Mouse (Mus musculus): ENCODE results near the gene Loxl3.

The Loxl3 gene

DNA sequence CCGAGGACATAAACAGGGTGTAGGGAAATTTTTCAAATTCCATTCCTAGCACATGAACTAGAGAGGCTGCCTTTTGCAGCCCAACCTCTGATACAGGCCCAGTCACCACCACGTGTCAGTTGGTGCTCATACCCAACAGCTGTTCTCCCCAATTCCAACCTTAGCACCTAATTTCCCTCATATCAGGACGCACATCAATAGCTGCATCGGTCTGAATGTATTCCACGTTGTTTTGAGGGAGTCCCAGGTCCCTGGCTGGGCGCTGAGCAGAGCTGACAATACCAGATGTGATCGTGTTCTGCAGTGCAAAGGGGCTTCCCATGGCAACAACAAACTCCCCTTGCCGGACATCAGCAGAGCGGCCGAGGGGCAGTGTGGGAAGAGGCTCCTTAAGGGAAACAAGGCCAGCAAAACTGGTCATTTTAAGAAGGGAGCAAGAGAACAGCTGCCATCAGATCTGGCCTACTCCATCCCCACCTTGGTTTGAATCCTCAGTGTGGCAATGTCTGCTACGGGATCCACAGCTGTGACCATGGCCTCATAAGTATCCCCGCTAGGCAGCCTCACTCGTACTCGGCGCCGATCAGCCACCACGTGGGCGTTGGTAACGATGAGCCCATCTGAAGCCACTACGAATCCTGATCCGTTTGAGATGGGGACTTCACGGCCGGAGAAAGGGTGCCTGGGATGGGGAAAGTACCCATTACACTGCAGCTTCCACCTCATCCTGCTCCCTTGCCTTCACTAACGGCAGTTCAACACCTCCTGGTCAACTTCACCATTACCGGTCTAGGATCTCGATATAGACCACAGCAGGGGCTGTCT lies 19.4 kb downstream of the Loxl3 start:
- DNase-seq (ENCODE audit: low read depth, low spot score): no peak

DNA sequence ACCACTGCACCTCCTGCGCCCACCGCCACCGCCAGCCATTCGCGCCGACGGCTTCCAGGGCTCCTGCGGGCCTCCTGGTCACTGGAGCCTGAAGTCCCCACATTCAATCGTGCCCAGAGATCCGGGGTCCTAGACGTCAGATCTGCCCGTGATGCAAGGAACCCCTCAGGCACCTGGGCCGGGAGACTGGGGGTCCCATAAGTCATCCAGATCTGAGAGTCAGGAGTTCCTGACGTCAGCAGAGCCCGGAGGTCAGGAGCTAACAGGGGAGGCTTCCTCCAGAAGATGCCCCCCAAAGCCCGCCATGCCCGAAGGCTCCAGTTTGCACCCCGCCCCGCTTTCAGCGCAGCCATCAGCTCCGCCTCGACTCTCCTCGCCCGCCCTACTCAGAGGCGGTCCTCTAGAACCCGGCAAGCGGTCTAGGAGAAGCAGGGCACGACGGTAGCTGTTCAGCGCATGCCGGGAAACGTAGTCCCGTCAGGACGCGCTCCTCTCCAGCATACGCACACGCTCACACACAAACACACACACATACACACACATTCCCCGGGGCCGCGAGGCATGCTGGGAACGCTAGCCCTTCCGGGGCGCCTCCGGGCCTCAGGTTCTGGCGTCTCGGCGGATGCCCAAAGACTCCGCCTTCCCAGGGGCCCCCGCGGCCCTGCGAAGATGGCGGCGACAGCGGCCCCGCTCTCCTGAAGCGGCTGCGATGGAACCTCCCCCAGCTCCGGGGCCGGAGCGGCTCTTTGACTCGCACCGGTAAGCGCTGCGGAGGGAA lies 20.3 kb downstream of the Loxl3 start, which contains the start of gene Aup1:
TSS of gene Aup1 (plus strand) at position 448 of the 778 bp plus-strand sequence.
- peak; percentile 99 for DNase-seq (ENCODE audit: low read depth, low spot score)

DNA sequence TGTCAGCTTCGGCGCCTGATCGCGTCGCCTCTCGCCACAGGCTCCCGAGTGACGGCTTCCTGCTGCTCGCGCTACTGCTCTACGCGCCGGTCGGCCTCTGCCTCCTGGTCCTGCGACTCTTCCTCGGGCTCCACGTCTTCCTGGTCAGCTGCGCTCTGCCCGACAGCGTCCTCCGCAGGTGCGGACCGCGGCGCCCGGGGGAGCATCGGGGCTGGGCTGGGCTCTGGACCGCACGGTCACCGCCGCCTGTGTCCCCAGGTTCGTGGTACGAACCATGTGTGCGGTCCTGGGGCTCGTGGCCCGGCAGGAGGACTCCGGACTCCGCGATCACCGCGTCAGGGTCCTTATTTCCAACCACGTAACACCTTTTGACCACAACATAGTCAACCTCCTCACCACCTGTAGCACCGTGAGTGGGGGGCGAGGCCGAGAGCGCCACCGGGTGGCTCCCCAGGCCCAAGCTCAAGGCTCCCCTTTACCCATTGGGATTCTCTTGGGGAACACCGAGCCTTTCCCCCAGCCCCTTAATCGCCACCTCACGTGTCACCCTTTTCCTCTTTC lies 21.0 kb downstream of the Loxl3 start, which contains the start of gene Htra2:
TSS of gene Htra2 (minus strand) at position 403 of the 561 bp plus-strand sequence.
- DNase-seq (ENCODE audit: low read depth, low spot score): no peak

DNA sequence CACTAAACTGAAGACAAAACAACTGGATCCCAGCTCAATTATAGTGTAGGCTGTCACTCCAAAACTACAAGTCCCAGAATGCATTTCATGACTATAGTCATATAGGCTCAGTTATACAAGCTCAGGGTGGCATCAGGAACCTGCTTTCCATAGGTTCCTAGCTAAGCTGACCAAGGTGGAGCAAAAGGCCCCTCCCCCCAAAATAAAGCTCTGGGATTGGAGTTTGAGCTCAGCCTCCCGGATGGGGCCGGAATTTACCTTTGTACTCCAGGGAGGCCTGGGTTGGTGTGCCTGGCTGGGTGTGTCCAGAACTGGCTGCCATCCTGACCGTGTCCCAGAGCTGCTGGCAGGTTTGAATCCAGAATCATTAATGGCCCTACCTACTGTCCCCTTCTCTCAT lies 23.8 kb downstream of the Loxl3 start, which contains the start of gene Dqx1:
TSS of gene Dqx1 (plus strand) at position 55 of the 400 bp plus-strand sequence.
- DNase-seq (ENCODE audit: low read depth, low spot score): peak; percentile 35

DNA sequence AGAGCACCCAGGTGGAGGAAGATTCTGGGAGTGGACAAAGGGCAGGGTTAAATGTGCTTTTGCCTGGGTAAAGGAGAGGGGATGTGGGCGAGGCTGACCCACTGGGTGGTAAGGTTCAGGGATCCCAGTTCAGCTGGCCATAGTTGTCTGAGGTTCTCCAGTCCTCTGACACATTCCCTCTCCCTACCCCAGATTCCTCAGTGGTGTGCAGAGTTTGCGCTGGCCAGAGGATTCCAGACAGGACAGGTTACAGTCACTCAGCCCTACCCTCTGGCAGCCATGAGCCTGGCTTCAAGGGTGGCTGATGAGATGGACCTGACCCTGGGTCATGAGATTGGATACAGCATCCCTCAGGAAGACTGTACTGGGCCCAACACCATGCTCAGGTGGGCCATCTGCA lies 24.8 kb downstream of the Loxl3 start:
- no peak for DNase-seq (ENCODE audit: low read depth, low spot score)

DNA sequence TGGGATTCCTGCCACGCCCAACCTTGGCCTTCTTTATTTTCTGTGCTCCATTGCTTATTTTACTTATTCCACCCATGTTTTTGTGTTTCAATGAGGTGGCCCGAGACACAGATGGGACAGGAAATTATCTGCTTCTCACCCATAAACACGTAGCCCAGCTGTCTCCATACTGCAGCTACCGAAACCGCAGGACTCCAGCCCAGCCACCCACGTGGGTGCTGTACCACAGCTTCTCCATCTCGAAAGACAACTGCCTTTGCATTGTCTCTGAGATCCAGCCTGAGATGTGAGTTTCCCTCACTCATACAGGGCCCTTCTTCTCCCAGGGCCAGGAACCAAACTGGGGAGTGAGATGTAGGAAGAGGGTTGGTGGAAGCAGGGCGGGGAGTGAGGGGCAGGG lies 32.0 kb downstream of the Loxl3 start:
- no peak for DNase-seq (ENCODE audit: low read depth, low spot score)

DNA sequence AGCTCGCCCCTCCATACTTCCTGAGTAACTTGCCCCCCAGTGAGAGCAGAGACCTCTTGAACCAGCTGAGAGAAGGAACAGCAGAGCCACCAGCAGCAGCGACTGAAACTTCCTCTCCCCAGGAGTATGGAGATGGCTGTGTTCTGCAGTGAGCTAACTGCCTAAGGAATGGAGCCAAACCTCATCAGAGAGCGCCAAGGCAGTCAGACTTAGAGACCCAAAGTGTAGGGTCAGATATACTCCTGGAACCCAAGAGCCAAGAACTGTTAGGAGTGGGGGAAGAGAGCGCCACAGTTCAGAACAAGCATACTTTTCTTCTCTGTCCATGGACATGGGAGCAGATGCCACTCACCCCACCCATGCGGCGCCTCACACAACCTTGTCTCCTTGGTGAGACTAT lies 32.5 kb downstream of the Loxl3 start:
- no peak for DNase-seq (ENCODE audit: low read depth, low spot score)

DNA sequence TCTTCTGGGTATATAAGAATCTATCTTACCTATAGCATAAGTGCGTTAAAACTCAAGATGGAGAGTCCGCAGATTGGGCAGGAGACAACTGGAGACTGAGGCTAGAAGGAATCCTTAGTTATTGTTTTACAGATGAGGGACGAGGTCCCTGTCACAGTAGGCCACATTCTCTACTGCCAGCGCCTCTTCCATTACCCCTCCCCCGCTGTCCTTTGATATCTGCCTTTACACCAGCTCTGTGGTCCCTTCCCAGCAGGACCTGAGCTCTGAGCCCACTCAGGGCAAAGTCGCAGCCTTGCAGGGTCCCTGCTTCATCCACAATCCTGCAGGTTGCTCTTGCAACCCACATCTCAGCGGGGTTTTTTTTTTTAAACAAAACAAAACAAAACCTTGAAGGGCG lies 34.2 kb downstream of the Loxl3 start:
- DNase-seq (ENCODE audit: low read depth, low spot score): no peak

DNA sequence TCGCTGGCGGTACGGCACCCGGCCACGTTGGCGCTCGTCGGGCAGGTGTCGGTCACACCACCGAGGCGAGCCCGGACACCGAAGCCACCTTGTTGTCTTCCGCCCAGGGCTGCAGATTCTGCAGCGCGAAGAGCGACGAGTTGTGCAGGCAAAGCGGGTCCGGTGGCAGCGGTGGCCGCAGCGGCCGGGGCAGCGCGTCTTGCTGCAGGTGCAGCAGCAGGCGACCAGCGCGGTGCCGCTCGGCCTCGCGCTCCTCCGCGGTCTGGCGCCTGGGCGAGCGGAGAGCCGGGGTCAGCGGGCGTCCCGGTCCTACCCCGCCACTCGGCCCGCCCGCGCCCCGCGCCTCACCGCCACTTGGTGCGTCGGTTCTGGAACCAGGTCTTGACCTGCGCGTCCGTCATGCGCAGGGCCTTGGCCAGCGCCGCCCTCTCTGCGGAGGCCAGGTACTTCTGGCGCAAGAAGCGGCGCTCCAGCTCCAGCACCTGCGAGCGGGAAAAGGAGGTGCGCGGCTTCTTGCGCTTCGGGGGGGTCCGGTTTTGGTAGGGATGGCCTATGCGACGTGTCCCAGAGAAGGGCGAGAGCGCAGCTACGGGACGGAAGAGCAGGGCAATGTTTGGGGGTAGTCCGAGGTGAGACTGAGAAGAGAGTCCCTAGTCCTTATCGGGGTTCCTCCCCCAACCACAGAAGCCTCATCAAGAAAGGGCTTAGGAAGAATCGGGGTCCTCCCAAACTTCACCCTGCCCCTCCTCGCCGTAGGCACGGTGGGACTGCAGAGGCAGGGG lies 34.9 kb downstream of the Loxl3 start:
- DNase-seq (ENCODE audit: low read depth, low spot score): no peak

DNA sequence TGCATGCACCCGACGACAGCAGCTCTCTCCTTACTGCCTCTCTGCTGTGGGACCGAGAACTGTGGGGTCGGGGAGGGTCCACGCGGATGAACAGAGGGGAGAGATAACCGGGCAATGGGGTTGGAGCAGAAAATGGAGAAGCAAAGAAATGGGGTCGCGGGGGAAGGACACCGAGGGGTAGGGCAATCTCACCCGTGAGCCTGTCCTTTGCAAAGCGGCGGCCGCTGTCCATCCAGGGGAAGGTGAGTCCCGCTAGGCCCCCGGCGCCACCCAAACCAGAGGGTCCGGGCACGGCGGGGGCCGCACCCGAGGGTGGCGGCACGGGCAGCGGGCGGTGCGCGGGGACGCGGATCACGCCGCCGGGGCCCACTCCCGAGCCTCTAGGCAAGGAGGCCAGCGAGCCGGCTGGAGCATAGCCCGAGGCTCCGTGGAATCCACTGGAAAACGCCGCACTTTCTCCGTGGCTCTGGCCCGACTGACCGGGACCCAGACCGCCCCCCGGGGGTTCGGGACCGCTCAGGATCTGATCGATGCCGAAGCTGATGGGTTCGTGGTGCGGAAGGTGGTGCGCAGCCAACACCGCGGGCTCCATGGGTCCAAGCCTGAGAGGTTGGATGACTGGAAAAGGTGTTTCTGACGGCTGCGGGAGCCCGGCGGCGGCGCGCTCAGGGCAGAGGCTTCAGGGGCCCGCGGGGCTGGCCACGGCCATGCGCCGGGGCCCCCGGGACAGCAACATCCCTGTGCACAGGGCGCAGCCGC lies 35.7 kb downstream of the Loxl3 start:
- no peak for DNase-seq (ENCODE audit: low read depth, low spot score)

DNA sequence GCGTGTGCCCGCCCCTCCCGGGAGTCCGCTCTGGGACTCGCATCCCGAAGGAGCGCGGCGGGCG lies 36.1 kb downstream of the Loxl3 start, which contains the start of gene Tlx2:
TSS of gene Tlx2 (minus strand) at position 47 of the 64 bp plus-strand sequence.
- no peak for DNase-seq (ENCODE audit: low read depth, low spot score)

DNA sequence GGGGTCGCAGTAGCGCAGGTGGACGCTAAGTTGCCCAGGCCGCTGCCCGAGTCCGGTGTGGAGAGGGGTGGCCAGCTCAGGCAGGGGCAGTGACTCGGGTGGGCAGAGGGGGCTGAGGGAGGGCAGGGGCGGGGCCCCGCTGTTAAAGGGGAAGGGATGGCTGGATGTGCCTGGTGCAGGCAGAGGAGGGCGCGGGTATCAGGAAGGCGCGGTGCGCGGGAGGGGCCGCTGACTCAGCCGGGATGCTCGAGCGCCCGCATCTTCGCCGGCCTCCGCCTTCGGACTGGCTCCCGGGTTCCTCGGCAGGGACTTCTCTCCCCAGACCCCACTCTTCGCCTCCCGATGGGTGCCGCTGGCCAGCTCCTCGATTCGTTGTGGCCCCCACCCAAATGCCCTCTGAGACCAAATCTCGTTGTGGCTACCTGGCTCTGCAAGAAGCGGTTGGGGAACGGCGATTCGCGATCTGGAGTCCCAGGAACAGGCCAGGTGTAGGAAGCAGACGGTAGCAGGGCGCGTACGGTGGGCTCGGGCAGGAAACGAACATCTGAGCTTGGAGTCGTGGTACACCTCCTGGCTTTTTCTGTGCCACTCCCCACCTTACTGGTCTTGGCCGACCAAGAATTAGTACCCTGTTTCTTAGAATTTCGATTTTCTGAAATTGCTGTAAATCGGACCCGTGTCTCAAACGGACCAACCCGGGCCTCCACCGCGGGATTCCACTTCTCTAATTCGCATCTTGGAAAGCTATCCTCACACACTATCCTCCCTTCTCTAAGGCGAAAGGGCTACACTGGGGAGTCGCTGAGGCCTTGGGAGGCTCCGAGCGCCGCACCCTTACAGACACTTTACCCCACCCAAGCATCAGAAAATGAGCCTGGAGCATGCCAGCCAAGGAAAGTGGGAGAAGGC lies 36.6 kb downstream of the Loxl3 start:
- no peak for DNase-seq (ENCODE audit: low read depth, low spot score)

DNA sequence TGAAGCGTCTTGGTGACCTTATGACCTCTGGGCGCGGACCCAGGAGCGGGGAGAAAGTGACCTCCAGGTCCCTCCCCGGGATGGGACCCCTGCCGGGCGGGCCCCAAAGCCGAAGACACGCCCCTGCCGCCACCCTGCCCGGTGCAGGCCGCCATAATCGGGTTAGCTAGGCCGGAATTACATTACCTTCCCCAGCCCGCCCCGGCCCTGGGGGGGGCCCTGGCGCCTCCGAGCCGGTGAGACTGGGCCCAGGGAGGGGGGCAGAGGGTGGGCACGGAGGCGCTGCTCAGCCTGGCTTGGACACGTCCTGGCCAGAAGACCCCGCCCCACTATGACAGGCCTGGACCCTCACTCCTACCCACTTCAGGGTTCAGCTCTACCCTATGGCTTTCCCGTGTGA lies 37.2 kb downstream of the Loxl3 start:
- no peak for DNase-seq (ENCODE audit: low read depth, low spot score)

DNA sequence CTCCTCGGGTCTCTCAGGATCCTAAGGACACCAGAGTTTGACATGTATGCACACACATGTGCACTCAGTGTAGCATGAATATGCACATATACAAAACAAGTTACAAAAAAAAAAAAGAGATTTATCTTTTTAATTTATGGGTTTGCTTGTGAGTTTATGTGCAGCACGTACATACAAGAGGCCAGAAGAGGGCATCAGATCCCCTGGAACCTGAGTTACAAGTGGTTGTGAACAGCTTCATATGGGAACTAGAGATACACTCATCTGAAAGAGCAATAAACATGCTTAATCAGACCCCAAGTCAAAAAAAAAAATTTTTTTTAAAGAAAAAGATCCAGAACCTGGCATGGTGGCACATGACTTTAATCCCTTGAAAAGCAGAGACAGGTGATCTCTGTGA lies 41.0 kb downstream of the Loxl3 start:
- no peak for DNase-seq (ENCODE audit: low read depth, low spot score)

DNA sequence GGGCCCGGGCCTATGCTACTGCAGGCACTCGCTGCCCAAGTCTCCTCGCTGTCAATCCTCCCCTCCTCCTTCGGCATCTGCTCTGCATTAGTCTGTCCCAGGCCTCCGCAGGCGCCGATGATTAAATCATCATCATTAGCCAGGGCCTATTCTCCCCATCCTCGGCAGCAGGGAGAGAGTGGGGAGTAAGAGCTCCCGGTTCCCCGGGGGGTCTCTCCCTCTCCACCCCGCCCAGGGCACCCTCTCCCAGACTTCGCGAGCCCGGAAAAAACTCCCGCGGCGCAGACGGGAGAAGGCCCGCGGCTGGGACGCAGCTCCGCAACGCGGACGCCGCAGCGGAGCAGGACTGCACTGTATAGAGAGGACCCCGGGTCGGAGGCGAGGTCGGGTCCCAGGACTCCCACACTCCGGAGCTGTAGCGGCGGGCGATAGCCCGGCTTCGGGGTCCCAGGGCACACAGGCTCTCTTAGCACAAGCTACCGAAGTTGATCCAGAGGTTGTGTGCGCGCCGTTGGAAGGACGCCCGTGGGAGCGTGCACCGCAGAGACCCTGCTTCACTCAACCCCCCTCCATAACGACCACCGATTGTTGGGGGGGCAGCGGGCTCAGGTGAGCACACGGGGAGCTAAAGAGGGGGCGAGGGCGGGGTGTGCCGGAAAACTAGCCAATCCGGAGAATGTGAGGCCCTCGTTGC lies 43.8 kb downstream of the Loxl3 start, which contains the start of gene Pcgf1:
TSS of gene Pcgf1 (plus strand) at position 240 of the 694 bp plus-strand sequence.
- DNase-seq (ENCODE audit: low read depth, low spot score): peak; percentile 29

DNA sequence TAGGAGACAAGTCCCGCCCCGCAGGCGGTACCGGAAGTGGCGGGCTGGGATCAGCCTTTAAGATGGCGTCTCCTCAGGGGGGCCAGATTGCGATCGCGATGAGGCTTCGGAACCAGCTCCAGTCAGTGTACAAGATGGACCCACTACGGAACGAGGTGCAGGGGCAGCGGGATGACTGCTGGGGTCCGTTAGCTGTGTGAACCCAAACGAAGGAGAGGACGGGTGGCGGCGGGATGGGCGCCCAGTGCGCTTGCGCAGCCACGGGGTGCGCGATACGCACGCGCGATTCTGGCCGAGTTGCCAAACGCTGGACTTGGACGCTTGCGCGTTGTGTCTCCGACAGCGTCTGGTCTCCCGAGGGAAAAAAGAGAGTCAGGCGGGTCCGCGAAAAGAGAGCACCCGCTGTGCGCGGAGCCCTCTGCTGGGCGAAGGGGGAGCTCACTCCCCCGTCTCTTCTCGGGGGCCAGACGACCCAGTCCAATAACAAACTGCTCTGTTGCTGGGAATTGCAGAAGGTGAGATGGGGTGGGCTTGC lies 44.4 kb downstream of the Loxl3 start:
- peak; percentile 94 for DNase-seq (ENCODE audit: low read depth, low spot score)

DNA sequence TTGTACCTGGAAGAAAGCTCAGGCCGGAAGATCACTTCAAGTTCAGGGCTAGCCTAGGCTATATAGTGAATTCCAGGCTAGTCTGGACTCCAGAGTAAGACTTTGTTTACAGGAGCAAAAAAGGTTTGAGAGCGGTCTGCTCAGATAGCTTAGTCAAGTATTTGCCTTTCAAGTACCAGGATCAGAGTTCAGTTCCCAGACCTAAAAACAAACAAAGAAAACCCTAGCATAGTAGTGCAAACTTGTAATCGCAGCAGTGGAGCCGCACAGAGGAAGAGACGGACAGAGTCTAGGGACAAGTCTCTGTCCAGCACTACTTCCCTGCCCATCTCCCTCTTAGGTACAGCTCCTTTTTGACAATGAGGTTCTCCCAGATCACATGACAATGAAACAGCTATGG lies 46.2 kb downstream of the Loxl3 start:
- no peak for DNase-seq (ENCODE audit: low read depth, low spot score)

DNA sequence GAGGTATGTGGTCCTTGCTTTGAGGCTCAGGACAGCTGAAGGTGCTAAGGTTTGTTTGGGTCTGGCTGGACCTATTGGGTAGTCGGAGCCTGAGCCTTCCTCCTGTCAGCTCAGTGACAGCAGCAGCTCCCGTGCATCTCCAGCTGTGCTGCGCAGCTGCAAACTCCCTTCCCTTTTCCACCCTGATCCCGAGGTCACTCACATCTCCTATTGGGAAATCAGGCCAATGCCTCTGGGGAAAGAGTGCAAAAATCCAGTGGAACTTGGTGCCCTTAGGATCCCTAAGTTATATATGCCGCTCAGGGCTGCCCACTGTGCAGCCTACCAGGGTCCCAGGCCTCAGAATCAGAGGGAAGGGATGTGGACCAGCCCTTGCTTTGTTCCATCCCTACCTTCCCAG lies 49.5 kb downstream of the Loxl3 start:
- DNase-seq (ENCODE audit: low read depth, low spot score): no peak

DNA sequence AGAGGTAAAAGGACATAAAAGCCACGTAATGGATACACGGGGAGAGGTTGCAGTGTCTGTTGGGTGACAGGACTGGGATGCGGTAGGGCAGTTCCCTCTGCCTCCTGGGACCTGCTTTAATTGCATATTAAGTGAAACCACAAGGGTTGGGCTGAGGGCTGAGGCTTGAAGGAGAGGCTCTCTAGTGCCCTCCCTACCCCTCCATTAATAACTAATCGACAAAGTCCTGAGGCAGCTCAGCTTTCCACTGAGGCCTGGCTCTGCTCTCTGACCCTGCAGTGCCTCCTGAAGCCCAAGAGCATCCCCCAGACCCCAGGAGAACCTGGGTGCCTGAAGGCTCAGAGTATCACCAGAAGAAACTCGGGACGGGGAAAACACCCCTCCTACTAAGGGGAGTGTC lies 50.5 kb downstream of the Loxl3 start:
- DNase-seq (ENCODE audit: low read depth, low spot score): no peak
